Mouse (Mus musculus) lung, adult 2 months (tissue): ENCODE measurements around the gene Cps1.

ENCODE experiments used
- CTCF ChIP-seq: fragments of 200-500 bp; IDR thresholded peaks from 2 replicates; pipeline ENCODE4 v1.5.1; 2011; ENCODE audit warnings: mild to moderate bottlenecking, low read length, control low read depth; ENCODE audit not compliant: insufficient read depth
- POLR2A ChIP-seq: fragments of 200-500 bp; IDR thresholded peaks from 2 replicates; pipeline ENCODE4 v1.6.1; 2011; ENCODE audit warnings: low read depth, mild to moderate bottlenecking, control low read depth, low read length, borderline replicate concordance; ENCODE audit errors: extremely low read depth

DNA sequence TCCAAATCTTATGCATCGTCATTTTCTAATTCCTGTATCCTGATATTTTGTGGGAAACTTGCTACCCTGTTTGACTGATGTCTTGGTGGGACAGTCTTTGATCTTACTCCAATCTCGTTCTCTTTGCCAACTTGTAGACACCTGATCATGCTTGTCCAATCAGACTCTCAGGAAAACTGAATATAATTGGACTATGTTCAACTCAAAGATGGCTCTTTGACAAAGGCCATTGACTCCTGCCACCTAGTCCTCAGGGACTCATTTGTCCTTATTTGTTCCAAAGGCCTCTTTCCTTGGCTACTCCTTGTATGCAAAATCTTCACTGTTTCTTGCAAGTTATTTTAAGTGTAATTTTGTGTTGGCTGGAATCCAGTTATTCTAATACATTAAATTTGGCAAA lies 44.2 kb upstream of the Cps1 start:
- no peak for TF ChIP-seq CTCF
- TF ChIP-seq POLR2A: no peak
